8 mouse cellular contexts compared by ENCODE assay signal in the genomic region with DNA sequence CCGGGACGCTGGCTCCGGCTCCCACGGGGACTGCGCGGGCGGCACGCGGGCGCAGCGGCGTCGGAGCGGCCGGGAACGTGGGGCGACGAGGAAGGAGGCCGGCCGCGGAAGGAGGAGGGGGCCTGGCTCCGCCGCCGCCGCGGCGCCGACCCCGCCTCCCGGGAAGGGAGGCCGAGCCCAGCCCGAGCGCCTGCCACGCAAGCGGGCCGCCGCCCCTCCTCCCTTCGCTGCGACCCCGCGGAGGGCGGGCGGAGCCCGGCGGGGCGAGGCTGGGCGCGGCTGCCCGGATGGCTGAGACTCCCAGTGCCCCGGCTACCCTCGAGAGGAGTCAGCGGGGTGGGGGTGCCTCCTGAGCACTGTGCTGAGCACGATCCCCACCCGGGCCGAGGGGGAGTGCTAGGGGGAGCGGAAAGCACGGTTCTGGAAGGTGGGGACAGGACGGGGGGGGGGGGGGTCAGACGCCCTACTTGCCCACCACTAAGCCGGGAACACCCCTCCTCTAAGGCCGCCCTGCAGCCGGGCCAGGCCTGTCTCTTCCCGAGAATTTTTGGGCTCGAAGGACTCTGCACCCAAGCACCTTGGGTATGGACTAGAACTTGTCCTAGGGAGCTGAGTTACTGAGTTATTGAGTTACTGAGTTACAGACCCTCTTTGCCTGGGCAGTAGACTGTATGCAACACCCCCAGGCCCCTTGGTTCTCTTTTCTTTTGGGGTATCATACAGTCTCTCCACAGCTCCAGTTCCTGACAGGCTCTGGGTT. TPM values are rescaled to one million over a fixed set of nuclear protein-coding genes. Genes with fewer than 3 reads are reported as not detected.
DNase-seq lines count a peak whose midpoint lies in the region; ATAC-seq lines count a peak whose summit lies in the region.

Ckap4 (minus strand) TSS at position 151 of the 760 bp plus-strand sequence.

- H3K27me3 ChIP-seq in intestine, embryonic 15.5 days (replicated peaks): no peaks in the 10 kb centered on the region
- no peaks in the 10 kb centered on the region for H3K27me3 ChIP-seq in limb, embryonic 13.5 days
- H3K27me3 ChIP-seq in midbrain, embryonic 14.5 days (ENCODE audit: control insufficient read depth, insufficient read depth, low read length): no peaks in the 10 kb centered on the region
- H3K27me3 ChIP-seq in stomach, embryonic 15.5 days (replicated peaks): no peaks in the 10 kb centered on the region

- DNase-seq in spleen, adult 18-20 months: peak; percentile 47 to 55
- DNase-seq in spleen, adult 12 weeks (ENCODE audit: low spot score): no peak
- DNase-seq in embryo, embryonic 11 days: peak; percentile 94
- DNase-seq in gonadal fat pad, adult 2 months (ENCODE audit: low read depth): no peak
- DNase-seq in midbrain, embryonic 14.5 days: peak; percentile 90

- H3K9ac ChIP-seq in intestine, embryonic 15.5 days: peak within 1 kb of the TSS; percentile 82
- peak within 1 kb of the TSS; percentile 97 for H3K9ac ChIP-seq in limb, embryonic 13.5 days
- peak within 1 kb of the TSS; percentile 96 for H3K9ac ChIP-seq in midbrain, embryonic 14.5 days (replicated peaks; ENCODE audit: low read length)
- H3K9ac ChIP-seq in stomach, embryonic 15.5 days: peak within 1 kb of the TSS; percentile 59

- ATAC-seq in intestine, embryonic 15.5 days: peak; percentile 91
- peak; percentile 94 for ATAC-seq in limb, embryonic 13.5 days (ENCODE audit: low FRiP score, low read depth)
- ATAC-seq in midbrain, embryonic 14.5 days (ENCODE audit: low FRiP score, low TSS enrichment): peak; percentile 88
- peak; percentile 89 for ATAC-seq in stomach, embryonic 15.5 days (ENCODE audit: insufficient read depth, low FRiP score, low read depth)

- peaks cover 26% of the 10 kb centered on the region for H3K4me1 ChIP-seq in intestine, embryonic 15.5 days (replicated peaks)
- H3K4me1 ChIP-seq in limb, embryonic 13.5 days: peaks cover 42% of the 10 kb centered on the region
- H3K4me1 ChIP-seq in midbrain, embryonic 14.5 days (ENCODE audit: control insufficient read depth, insufficient read depth, low read length): peaks cover 25% of the 10 kb centered on the region
- H3K4me1 ChIP-seq in stomach, embryonic 15.5 days: peaks cover 28% of the 10 kb centered on the region

- H3K36me3 ChIP-seq in intestine, embryonic 15.5 days: 0 out of 2 replicates have a peak, but pooled peaks cover 2% of the 10 kb centered on the region
- H3K36me3 ChIP-seq in limb, embryonic 13.5 days: peaks cover 16% of the 10 kb centered on the region
- H3K36me3 ChIP-seq in midbrain, embryonic 14.5 days (ENCODE audit: control insufficient read depth, insufficient read depth, low read length): no peaks in the 10 kb centered on the region
- no peaks in the 10 kb centered on the region for H3K36me3 ChIP-seq in stomach, embryonic 15.5 days

- H3K4me2 ChIP-seq in intestine, embryonic 15.5 days (replicated peaks): peak within 1 kb of the TSS; percentile 73
- peak within 1 kb of the TSS; percentile 81 for H3K4me2 ChIP-seq in limb, embryonic 13.5 days (replicated peaks)
- H3K4me2 ChIP-seq in midbrain, embryonic 14.5 days (ENCODE audit: low read length): peak within 1 kb of the TSS; percentile 60
- peak within 1 kb of the TSS; percentile 55 for H3K4me2 ChIP-seq in stomach, embryonic 15.5 days

- H3K27ac ChIP-seq in intestine, embryonic 15.5 days: peak within 1 kb of the TSS; percentile 82
- peak within 1 kb of the TSS; percentile 87 for H3K27ac ChIP-seq in limb, embryonic 13.5 days
- peak within 1 kb of the TSS; percentile 89 for H3K27ac ChIP-seq in midbrain, embryonic 14.5 days (replicated peaks; ENCODE audit: low read depth, low read length)
- H3K27ac ChIP-seq in stomach, embryonic 15.5 days: peak within 1 kb of the TSS; percentile 90

- peak within 1 kb of the TSS; percentile 83 for H3K4me3 ChIP-seq in intestine, embryonic 15.5 days (replicated peaks)
- H3K4me3 ChIP-seq in limb, embryonic 13.5 days: peak within 1 kb of the TSS; percentile 97
- peak within 1 kb of the TSS; percentile 86 for H3K4me3 ChIP-seq in midbrain, embryonic 14.5 days (replicated peaks; ENCODE audit: low read depth, low read length)
- peak within 1 kb of the TSS; percentile 90 for H3K4me3 ChIP-seq in stomach, embryonic 15.5 days (replicated peaks)

- WGBS in intestine, embryonic 15.5 days: 1% methylated on average over 61 of the region's 64 CpGs
- WGBS in limb, embryonic 13.5 days: under 1% methylated on average over 25 of the region's 64 CpGs
- WGBS in midbrain, embryonic 14.5 days: under 1% methylated on average over 40 of the region's 64 CpGs
- WGBS in stomach, embryonic 15.5 days: under 1% methylated on average over 16 of the region's 64 CpGs

- no peaks in the 10 kb centered on the region for H3K9me3 ChIP-seq in intestine, embryonic 15.5 days
- no peaks in the 10 kb centered on the region for H3K9me3 ChIP-seq in limb, embryonic 13.5 days
- no peaks in the 10 kb centered on the region for H3K9me3 ChIP-seq in midbrain, embryonic 14.5 days (ENCODE audit: control insufficient read depth, low read length)
- H3K9me3 ChIP-seq in stomach, embryonic 15.5 days: no peaks in the 10 kb centered on the region

RNA-seq across cellular contexts. Expression of gene Ckap4, which starts in this region (rescaled TPM):
- 18.9 and 24.3 TPM in 2 replicates for polyA plus RNA-seq in gonadal fat pad, adult 2 months (2012; rRNA removed)
- polyA plus RNA-seq in intestine, embryonic 15.5 days (2015; fragmentation: Nextera tagmentation; extraction: Ambion mirVana): 59.8 and 61.2 TPM in 2 replicates
- 117 and 120 TPM in 2 replicates for polyA plus RNA-seq in limb, embryonic 13.5 days (2015; fragmentation: Nextera tagmentation; extraction: Ambion mirVana)
- 57.2 and 71.5 TPM in 2 replicates for polyA plus RNA-seq in midbrain, embryonic 14.5 days (2014; fragmentation: Nextera tagmentation; extraction: Ambion mirVana)
- polyA plus RNA-seq in stomach, embryonic 15.5 days (2015; fragmentation: Nextera tagmentation; extraction: Ambion mirVana): 81.8 and 89.3 TPM in 2 replicates

Comparison
In these comparisons a context has a peak if more than half of its experiments do, and no peak if none do; other contexts are left out.
1. DNase-seq: peak in spleen, adult 18-20 months (2 of 2), embryo, embryonic 11 days (single experiment) and midbrain, embryonic 14.5 days (single experiment); none in spleen, adult 12 weeks (single experiment) and gonadal fat pad, adult 2 months (single experiment).
2. Peak in every context shown above with its lines, with median percentiles within 50 percentile points of each other: ATAC-seq, H3K27ac ChIP-seq, H3K4me2 ChIP-seq, H3K4me3 ChIP-seq and H3K9ac ChIP-seq.